Mouse (Mus musculus) intestine, postnatal 0 days (tissue): ENCODE data around the gene Itpr1. TPM values are rescaled to one million over a fixed set of nuclear protein-coding genes. Genes with fewer than 3 reads are reported as not detected.
A peak's percentile ranks its signal among the peaks of the same experiment; 100 is the strongest.

ENCODE experiments used
- ATAC-seq: fragments of 200-750 bp; cut with Nextera tagmentation; 2 replicates; pipeline ENCODE4 v1.8.0; 2017; ENCODE audit warnings: mild to moderate bottlenecking, moderate TSS enrichment, moderate library complexity
- H3K27ac ChIP-seq: fragments of 300-500 bp; sonication (generic); 2 replicates; pipeline ENCODE4 v1.5.1; 2014; ENCODE audit warnings: mild to moderate bottlenecking, low read depth, low read length, moderate library complexity
- H3K27me3 ChIP-seq: fragments of 300-500 bp; sonication (generic); replicated peaks from 2 replicates; pipeline ENCODE4 v1.6.1; 2014; ENCODE audit warnings: low read length, mixed read lengths; ENCODE audit not compliant: control insufficient read depth, insufficient read depth
- H3K36me3 ChIP-seq: fragments of 300-500 bp; sonication (generic); 2 replicates; pipeline ENCODE4 v1.6.1; 2014; ENCODE audit warnings: mild to moderate bottlenecking, moderate library complexity; ENCODE audit not compliant: control insufficient read depth, insufficient read depth
- H3K4me1 ChIP-seq: fragments of 300-500 bp; sonication (generic); replicated peaks from 2 replicates; pipeline ENCODE4 v1.6.1; 2014; ENCODE audit warnings: antibody characterized with exemption, low read length, mixed read lengths; ENCODE audit not compliant: control insufficient read depth, insufficient read depth
- H3K4me2 ChIP-seq: fragments of 300-500 bp; sonication (generic); replicated peaks from 2 replicates; pipeline ENCODE4 v1.6.1; 2014; ENCODE audit warnings: low read depth, mild to moderate bottlenecking, moderate library complexity
- H3K4me3 ChIP-seq: fragments of 300-500 bp; sonication (generic); 2 replicates; pipeline ENCODE4 v1.5.1; 2014; ENCODE audit warnings: low read depth, low read length
- H3K9ac ChIP-seq: fragments of 300-500 bp; sonication (generic); 2 replicates; pipeline ENCODE4 v1.6.1; 2014; ENCODE audit warnings: mild to moderate bottlenecking, low read depth, low read length
- H3K9me3 ChIP-seq: fragments of 300-500 bp; sonication (generic); 2 replicates; pipeline ENCODE4 v1.6.1; 2016; ENCODE audit warnings: mixed run types; ENCODE audit not compliant: control insufficient read depth
- CTCF ChIP-seq: sonication (generic); IDR thresholded peaks from 2 replicates; pipeline ENCODE4 v1.5.1; 2016; ENCODE audit warnings: low read depth, mild to moderate bottlenecking, control low read depth, antibody characterized with exemption, moderate library complexity
- WGBS: fragments of 180-500 bp; shearing (Covaris S2); extraction: QIAGEN DNeasy Blood & Tissue Kit; methylation state at CpG from one replicate; pipeline ENCODE4 v1.1.7; 2014; 5-methylcytosine and 5-hydroxymethylcytosine counted together
- polyA plus RNA-seq: library from polyadenylated mRNA; unstranded; fragments of >200 nt; fragmentation: Nextera tagmentation; extraction: Ambion mirVana; gene quantifications from 2 replicates; pipeline ENCODE4 v1.2.1, GENCODE M21; 2015

Gene Itpr1
- polyA plus RNA-seq, 1 experiment from 2014 or later = 6.4 TPM

DNA sequence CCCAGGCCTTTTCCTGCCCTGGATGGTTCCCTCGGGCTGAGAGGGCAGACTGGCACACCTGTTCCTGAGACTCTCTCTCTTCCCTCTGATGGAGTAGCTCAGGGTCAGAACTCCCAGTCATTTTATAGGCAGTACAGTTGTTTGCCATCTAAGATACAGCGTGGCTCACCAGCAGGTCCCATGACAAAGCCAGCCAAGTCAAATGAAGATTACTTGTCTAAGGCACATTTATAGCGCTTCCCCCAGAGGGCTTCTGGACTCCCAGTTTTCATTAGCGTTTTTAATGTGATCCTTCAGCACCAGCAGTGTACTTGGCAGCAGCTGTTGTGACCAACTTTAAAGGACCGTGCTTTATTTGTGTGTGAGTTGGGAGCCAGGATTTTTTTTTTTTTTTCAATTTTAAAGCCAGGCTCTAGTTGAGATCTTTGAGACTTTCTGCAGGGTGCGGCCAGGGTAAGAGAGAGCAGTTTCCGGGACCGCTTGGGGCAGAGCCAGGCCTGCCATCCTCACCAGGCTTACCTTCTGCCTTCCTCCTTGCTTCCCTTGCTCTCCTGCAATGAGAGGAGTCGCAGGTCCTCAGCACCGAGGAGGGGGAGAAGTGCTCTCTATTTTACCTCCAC, 281.4 kb downstream of the Itpr1 start:
- Histone ChIP-seq H3K9ac (no peak overlapping the region), H3K4me3 (no peak overlapping the region), H3K4me2 (no peak overlapping the region), H3K4me1 (no peaks in the 10 kb centered on the region), H3K36me3 (peaks cover 9% of the 10 kb centered on the region; the same call in 1 of the 2 replicates), H3K27ac (no peak overlapping the region), H3K9me3 (no peaks in the 10 kb centered on the region), H3K27me3 (no peaks in the 10 kb centered on the region)
- no peak for TF ChIP-seq CTCF
- peak; percentile 43; the same call in 1 of the 2 replicates for ATAC-seq
- 69% methylated on average over 10 of the region's 10 CpGs for WGBS

GRCm38 (mm10) chr6:108494994-108495393, 282.1 kb downstream of the Itpr1 start:
- WGBS = 82% methylated on average over 6 of the region's 6 CpGs
- H3K9ac ChIP-seq = no peak overlapping the region
- peaks cover 10% of the 10 kb centered on the region; the same call in 1 of the 2 replicates for H3K36me3 ChIP-seq
- no peak for ATAC-seq
- no peaks in the 10 kb centered on the region for H3K27me3 ChIP-seq
- H3K4me2 ChIP-seq = no peak overlapping the region
- H3K4me3 ChIP-seq = no peak overlapping the region
- no peaks in the 10 kb centered on the region for H3K9me3 ChIP-seq
- no peak for TF ChIP-seq CTCF
- H3K4me1 ChIP-seq = no peaks in the 10 kb centered on the region
- no peak overlapping the region for H3K27ac ChIP-seq

DNA sequence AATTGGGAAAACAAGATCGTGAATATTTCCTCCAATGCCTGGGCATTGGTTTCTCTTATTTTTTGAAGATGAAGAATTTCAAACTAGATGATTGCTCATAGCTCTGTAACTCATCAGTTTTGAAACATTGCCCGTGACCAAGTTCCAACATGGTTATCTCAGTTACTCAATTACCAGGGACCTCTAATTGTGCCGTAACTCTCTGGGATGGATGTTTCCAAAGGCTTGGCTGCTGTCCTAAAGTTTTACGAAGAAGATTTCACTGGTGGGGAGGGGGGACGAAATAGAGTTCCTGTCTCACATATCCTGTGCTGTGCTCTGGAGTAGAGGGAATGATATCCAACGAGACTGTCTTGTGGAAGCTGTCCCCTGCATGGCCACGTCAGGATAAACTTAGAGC, 285.2 kb downstream of the Itpr1 start:
- peaks cover 5% of the 10 kb centered on the region; the same call in 1 of the 2 replicates for H3K36me3 ChIP-seq
- no peak overlapping the region for H3K9ac ChIP-seq
- no peaks in the 10 kb centered on the region for H3K27me3 ChIP-seq
- H3K9me3 ChIP-seq = no peaks in the 10 kb centered on the region
- no peak overlapping the region for H3K4me3 ChIP-seq
- no peak overlapping the region for H3K27ac ChIP-seq
- no peak overlapping the region for H3K4me2 ChIP-seq
- no peak for ATAC-seq
- no peaks in the 10 kb centered on the region; the same call in 1 of the 2 replicates for H3K4me1 ChIP-seq
- no peak for TF ChIP-seq CTCF
- WGBS = 78% methylated on average over 7 of the region's 7 CpGs

- no peak for ATAC-seq
Measured at GRCm38 (mm10) chr6:108503651-108504050, 290.8 kb downstream of the Itpr1 start.

GRCm38 (mm10) chr6:108504717-108505116, 291.8 kb downstream of the Itpr1 start:
- Histone ChIP-seq H3K4me2 (no peak overlapping the region), H3K27ac (no peak overlapping the region), H3K4me1 (no peaks in the 10 kb centered on the region; the same call in none of the 2 replicates), H3K36me3 (no peaks in the 10 kb centered on the region; the same call in 1 of the 2 replicates), H3K9me3 (no peaks in the 10 kb centered on the region), H3K4me3 (no peak overlapping the region), H3K9ac (no peak overlapping the region), H3K27me3 (no peaks in the 10 kb centered on the region)
- ATAC-seq = no peak
- TF ChIP-seq CTCF = no peak
- WGBS = 77% methylated on average over 7 of the region's 7 CpGs

More at GRCm38 (mm10) chr6:108503651-108504050, 290.8 kb downstream of the Itpr1 start:
- no peak overlapping the region for H3K9ac ChIP-seq
- H3K4me1 ChIP-seq = no peaks in the 10 kb centered on the region; the same call in none of the 2 replicates
- no peaks in the 10 kb centered on the region for H3K9me3 ChIP-seq
- no peak for TF ChIP-seq CTCF
- no peak overlapping the region for H3K4me3 ChIP-seq
- 87% methylated on average over 5 of the region's 5 CpGs for WGBS
- no peak overlapping the region for H3K27ac ChIP-seq
- peaks cover 5% of the 10 kb centered on the region; the same call in 1 of the 2 replicates for H3K36me3 ChIP-seq
- H3K4me2 ChIP-seq = no peak overlapping the region
- H3K27me3 ChIP-seq = no peaks in the 10 kb centered on the region

- Histone ChIP-seq H3K4me2 (no peak overlapping the region), H3K4me1 (no peaks in the 10 kb centered on the region; the same call in none of the 2 replicates), H3K27me3 (no peaks in the 10 kb centered on the region), H3K9ac (no peak overlapping the region), H3K27ac (no peak overlapping the region), H3K4me3 (no peak overlapping the region), H3K36me3 (no peaks in the 10 kb centered on the region; the same call in 1 of the 2 replicates), H3K9me3 (no peaks in the 10 kb centered on the region)
- 85% methylated on average over 3 of the region's 3 CpGs for WGBS
- no peak for TF ChIP-seq CTCF
- no peak for ATAC-seq
Measured at GRCm38 (mm10) chr6:108506161-108506560, 293.3 kb downstream of the Itpr1 start.
